Mouse (Mus musculus) gastrocnemius, adult 8-10 months (tissue): ENCODE results near the gene Ctnna2. TPM values are rescaled to one million over a fixed set of nuclear protein-coding genes. Genes with fewer than 3 reads are reported as not detected.

Experiments
- DNase-seq, 2 experiments: peaks; one replicate each; pipeline ENCODE4 v3.0.0; 2022; ENCODE audit warnings: low spot score in 2 of 2
- total RNA-seq, 4 experiments: library from RNA; stranded (reverse); gene quantifications; 2 replicates each; pipeline ENCODE4 v1.2.4; 2022

Gene Ctnna2
- total RNA-seq, 4 experiments from 2014 or later, result 0.10 to 0.18 TPM; not detected in 2

GRCm38 (mm10) chr6:77286317-77286716, 693.2 kb downstream of the Ctnna2 start:
- no peak for DNase-seq

GRCm38 (mm10) chr6:77278794-77279193, 700.7 kb downstream of the Ctnna2 start:
- DNase-seq, result no peak

DNA sequence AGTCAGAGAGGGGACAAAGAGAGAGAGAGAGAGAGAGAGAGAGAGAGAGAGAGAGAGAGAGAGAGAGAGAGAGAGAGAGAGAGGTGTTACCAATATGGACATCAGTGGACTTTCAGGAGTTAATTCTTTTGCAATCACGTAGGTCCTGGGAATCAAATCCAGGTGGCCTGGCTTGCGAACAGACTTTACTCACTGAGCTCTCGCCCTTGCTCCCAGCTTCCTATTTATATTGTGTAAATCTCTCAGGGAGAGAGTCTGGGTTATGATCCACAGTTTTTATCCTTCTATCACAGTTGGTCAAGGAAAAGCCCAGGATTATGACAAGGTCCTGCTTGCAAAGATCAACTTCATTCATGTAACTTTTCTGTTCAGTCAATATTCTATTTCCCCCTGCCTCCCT, 714.3 kb downstream of the Ctnna2 start:
- no peak for DNase-seq

- no peak for DNase-seq
These were observed 722.0 kb downstream of the Ctnna2 start for GRCm38 (mm10) chr6:77257358-77258105.

GRCm38 (mm10) chr6:77256348-77256747, 723.2 kb downstream of the Ctnna2 start:
- DNase-seq, result no peak

DNA sequence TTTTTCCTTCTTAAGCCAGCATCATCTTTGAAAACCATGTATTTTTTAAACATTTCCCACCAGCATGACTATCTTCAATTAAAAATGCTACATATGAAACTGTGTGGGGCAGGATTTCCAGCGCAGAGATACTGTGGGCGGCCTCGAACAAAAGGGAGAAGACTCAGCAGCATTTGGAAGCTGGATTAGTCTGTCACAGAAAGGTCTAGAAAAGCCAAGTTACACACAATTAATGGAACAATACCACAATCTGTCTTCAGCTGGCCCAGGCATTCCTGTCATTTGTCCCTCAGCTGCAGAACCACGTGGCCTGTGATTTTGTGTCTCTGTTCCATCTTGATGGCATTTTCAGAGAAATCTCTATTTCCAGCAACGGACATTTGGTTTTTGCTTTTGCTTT, 726.0 kb downstream of the Ctnna2 start:
- no peak for DNase-seq

GRCm38 (mm10) chr6:77243541-77244231, 735.8 kb downstream of the Ctnna2 start:
- DNase-seq, result no peak

GRCm38 (mm10) chr6:77242601-77243406, 736.7 kb downstream of the Ctnna2 start, which contains the start of gene Lrrtm1:
Lrrtm1 (plus strand) TSS chr6:77242689.
- no peak for DNase-seq

GRCm38 (mm10) chr6:77240426-77240825, 739.1 kb downstream of the Ctnna2 start:
- no peak for DNase-seq

- DNase-seq, result no peak
These were observed 756.5 kb downstream of the Ctnna2 start for GRCm38 (mm10) chr6:77222849-77223638.

DNA sequence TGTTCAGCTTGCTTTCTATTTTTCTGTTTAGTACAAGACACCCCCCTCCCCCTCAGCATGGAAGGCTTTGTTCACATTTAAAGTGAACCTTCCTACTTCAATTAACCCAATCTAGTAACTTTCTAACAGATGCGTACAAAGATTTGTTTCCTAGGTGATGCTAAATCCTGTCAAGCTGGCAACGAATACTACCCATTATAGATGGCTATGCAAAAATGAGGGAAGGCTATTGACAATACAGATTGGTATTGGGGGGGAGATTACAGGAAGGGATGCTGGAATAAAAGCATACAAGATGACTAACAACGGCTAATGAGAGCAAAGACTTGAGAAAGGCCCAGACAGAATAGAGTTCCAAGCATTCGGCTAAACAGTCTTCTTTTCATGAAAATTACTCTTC, 758.7 kb downstream of the Ctnna2 start:
- DNase-seq, result no peak

DNA sequence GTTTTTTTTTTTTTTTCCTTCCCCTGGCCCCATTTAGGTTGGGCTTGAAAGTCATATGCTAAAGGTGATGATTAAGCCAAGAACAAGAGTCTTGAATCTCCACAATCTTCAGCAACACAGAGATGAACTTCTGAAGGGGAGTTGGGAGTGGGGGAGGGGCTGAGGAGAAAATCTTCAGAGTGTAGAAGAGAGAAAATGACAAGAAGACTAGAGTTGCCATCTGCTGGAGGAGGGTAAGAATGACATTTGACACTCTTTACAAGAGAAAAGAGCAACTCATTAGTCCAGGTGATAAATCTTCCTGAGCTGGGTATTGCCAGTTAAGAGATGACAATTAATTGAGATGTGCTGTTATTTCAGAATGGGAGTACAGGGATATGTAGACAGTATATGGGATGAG, 760.6 kb downstream of the Ctnna2 start:
- no peak for DNase-seq

- DNase-seq, result no peak
These were observed 764.2 kb downstream of the Ctnna2 start for GRCm38 (mm10) chr6:77215322-77215721.

DNA sequence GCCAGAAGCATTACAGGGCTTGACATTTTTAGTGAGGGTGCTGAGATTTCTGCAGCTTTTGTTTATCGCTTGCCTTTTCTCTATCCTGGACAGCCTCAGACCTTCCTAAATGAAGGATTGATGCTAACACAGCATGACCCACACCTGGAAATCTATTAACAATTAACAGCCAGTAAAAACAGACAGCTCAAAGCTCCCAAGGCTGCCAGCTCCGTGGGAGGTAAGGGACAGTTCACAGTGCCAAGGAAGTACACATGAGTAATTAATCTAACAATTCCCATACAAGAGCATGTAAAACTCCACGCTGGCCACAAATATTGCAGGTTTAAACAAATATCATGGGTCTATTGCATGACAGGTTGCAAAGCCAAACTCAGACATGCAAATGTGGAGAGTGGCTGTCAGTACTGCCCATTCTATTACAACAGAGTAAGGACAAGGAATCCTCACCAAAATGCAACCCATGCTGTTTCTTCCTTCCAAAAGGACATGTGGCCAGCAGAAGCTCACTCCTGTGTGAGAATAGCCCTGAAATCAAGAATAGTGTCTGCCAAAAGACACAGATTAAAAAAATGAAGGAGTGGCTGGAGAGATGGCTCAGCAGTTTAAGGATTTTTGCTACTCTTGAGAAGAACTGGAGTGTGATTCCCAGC, 765.6 kb downstream of the Ctnna2 start:
- DNase-seq, result no peak

- DNase-seq, result no peak
These were observed 769.6 kb downstream of the Ctnna2 start for GRCm38 (mm10) chr6:77209929-77210328.

GRCm38 (mm10) chr6:77209183-77209582, 770.3 kb downstream of the Ctnna2 start:
- no peak for DNase-seq

GRCm38 (mm10) chr6:77199375-77199774, 780.1 kb downstream of the Ctnna2 start:
- no peak for DNase-seq

GRCm38 (mm10) chr6:77196650-77197049, 782.8 kb downstream of the Ctnna2 start:
- DNase-seq, result no peak

DNA sequence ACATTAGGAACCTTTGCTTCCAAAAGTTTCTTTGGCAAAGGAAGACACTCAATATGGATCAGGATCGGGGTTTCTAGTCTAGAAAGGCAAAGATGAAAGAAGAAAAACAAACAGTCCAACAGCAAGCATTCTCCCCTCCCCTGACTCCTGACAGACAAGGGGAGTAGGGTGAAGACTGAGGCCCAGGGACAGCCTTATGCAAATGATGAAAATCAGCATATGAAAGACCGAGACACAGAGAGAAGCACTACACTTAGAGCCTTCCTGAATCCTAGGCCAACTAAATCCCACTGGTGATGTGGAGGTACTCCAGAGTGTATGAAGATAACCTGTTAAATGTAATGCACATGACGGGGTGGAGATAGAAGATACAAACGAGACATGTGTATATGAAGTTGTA, 787.9 kb downstream of the Ctnna2 start:
- DNase-seq, result no peak

DNA sequence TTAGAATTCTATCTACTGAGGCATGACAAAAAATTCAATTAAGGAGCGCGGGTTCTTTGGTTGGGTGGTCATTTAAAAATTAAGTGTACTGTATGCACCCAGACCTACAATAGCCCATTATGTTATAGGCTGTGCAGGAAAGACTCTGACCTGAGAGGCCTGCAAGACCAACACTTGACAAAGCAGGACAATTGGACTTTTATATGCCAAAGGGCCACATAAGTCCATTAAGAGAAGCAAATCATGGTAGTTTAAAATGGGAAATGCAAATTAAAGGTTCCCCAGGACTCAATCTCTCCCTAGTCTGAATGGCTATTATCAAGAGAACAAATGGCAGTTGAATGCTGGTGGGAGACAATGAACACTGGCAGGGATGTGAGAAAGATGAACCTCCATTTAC, 790.9 kb downstream of the Ctnna2 start:
- DNase-seq, result no peak

GRCm38 (mm10) chr6:77185751-77186150, 793.7 kb downstream of the Ctnna2 start:
- no peak for DNase-seq
